Mouse (Mus musculus) ES-Bruce4 (cell line): ENCODE data around the gene Ubr3. TPM values are rescaled to one million over a fixed set of nuclear protein-coding genes. Genes with fewer than 3 reads are reported as not detected.

ENCODE experiments used
- H3K27ac ChIP-seq: 2 replicates; pipeline ENCODE4 v1.5.1; 2012; ENCODE audit warnings: low read length, inconsistent platforms; ENCODE audit not compliant: insufficient read depth
- H3K27me3 ChIP-seq: 2 replicates; pipeline ENCODE4 v1.6.1; 2012; ENCODE audit warnings: mild to moderate bottlenecking, low read length, inconsistent platforms; ENCODE audit not compliant: control insufficient read depth, poor library complexity, insufficient read depth, severe bottlenecking
- H3K36me3 ChIP-seq: 2 replicates; pipeline ENCODE4 v1.6.1; 2012; ENCODE audit warnings: inconsistent platforms, mild to moderate bottlenecking, low read length, moderate library complexity; ENCODE audit not compliant: control insufficient read depth, poor library complexity, insufficient read depth, severe bottlenecking
- H3K4me1 ChIP-seq: one replicate; pipeline ENCODE4 v1.8.1; 2011; ENCODE audit warnings: low read length; ENCODE audit not compliant: control insufficient read depth, insufficient read depth
- H3K4me3 ChIP-seq: 2 replicates; pipeline ENCODE4 v1.5.1; 2011; ENCODE audit warnings: low read depth, mild to moderate bottlenecking, low read length
- H3K9ac ChIP-seq: 2 replicates; pipeline ENCODE4 v1.6.1; 2012; ENCODE audit warnings: low read depth, mild to moderate bottlenecking, inconsistent platforms; ENCODE audit not compliant: poor library complexity, severe bottlenecking
- H3K9me3 ChIP-seq: replicated peaks from 2 replicates; pipeline ENCODE4 v1.6.1; 2012; ENCODE audit warnings: mild to moderate bottlenecking, low read length, inconsistent platforms; ENCODE audit not compliant: control insufficient read depth, poor library complexity, insufficient read depth, severe bottlenecking
- CTCF ChIP-seq: IDR thresholded peaks from one replicate; pipeline ENCODE4 v1.8.1; 2011; ENCODE audit warnings: low read depth, low read length
- EP300 ChIP-seq: IDR thresholded peaks from 2 replicates; pipeline ENCODE4 v1.6.1; 2011; ENCODE audit warnings: low read depth, low read length; ENCODE audit not compliant: insufficient read depth
- POLR2A ChIP-seq: IDR thresholded peaks from one replicate; pipeline ENCODE4 v1.8.1; 2011; ENCODE audit warnings: low read length; ENCODE audit not compliant: insufficient read depth
- polyA plus RNA-seq: library from polyadenylated mRNA; stranded (reverse); fragments of >200 nt; gene quantifications from 2 replicates; pipeline ENCODE4 v1.2.4, GENCODE M21; 2011; ENCODE audit warnings: low read depth; ENCODE audit not compliant: missing spikeins, insufficient read depth, insufficient read length

The Ubr3 gene
- polyA plus RNA-seq, 1 experiment, result 65.6 TPM

GRCm38 (mm10) chr2:69861485-69862091, 35.5 kb upstream of the Ubr3 start, which contains the start of gene Ssb:
TSS of gene Ssb (plus strand) at chr2:69861562.
- Histone ChIP-seq H3K27me3 (no peaks in the 10 kb centered on the region), H3K9me3 (no peaks in the 10 kb centered on the region), H3K4me1 (no peaks in the 10 kb centered on the region), H3K4me3 (peak within 1 kb of the TSS; percentile 98), H3K9ac (peak within 1 kb of the TSS; percentile 97), H3K36me3 (peaks cover 19% of the 10 kb centered on the region), H3K27ac (peak within 1 kb of the TSS; percentile 84)
- TF ChIP-seq CTCF (no peak), POLR2A (peak; percentile 70), EP300 (no peak)

GRCm38 (mm10) chr2:69862117-69862657, 34.9 kb upstream of the Ubr3 start:
- Histone ChIP-seq H3K9ac (peak overlapping the region; percentile 97), H3K27me3 (no peaks in the 10 kb centered on the region), H3K4me1 (no peaks in the 10 kb centered on the region), H3K36me3 (peaks cover 23% of the 10 kb centered on the region), H3K27ac (no peak overlapping the region), H3K9me3 (no peaks in the 10 kb centered on the region), H3K4me3 (peak overlapping the region; percentile 98)
- TF ChIP-seq POLR2A (no peak), EP300 (no peak), CTCF (no peak)

DNA sequence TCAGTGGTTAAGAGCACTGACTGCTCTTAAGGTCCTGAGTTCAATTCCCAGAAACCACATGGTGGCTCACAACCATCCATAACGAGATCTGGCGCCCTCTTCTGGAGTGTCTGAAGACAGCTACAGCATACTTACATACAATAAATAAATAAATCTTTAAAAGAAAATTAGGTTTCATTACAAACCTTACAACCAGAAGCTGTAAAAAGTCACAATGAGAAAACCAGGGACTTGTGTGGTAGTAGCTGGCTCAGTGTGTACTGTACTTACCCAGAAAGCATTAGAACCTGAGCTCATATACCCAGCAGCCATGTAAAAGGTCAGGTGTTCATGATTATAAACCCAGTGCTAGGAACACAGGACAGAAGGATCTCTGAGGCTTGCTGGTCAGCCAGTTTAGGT, 13.1 kb upstream of the Ubr3 start:
- Histone ChIP-seq H3K9ac (peak overlapping the region; percentile 96), H3K27ac (peak overlapping the region; percentile 79), H3K27me3 (no peaks in the 10 kb centered on the region), H3K36me3 (peaks cover 18% of the 10 kb centered on the region), H3K4me1 (no peaks in the 10 kb centered on the region), H3K9me3 (no peaks in the 10 kb centered on the region), H3K4me3 (peak overlapping the region; percentile 78)
- TF ChIP-seq EP300, result no peak
- TF ChIP-seq CTCF, result no peak
- TF ChIP-seq POLR2A, result no peak

- Histone ChIP-seq H3K27ac (peak overlapping the region; percentile 81), H3K9me3 (no peaks in the 10 kb centered on the region), H3K4me3 (peak overlapping the region; percentile 98), H3K4me1 (no peaks in the 10 kb centered on the region), H3K27me3 (no peaks in the 10 kb centered on the region), H3K9ac (peak overlapping the region; percentile 96), H3K36me3 (peaks cover 18% of the 10 kb centered on the region)
- no peak for TF ChIP-seq CTCF
- no peak for TF ChIP-seq POLR2A
- no peak for TF ChIP-seq EP300
Observed at GRCm38 (mm10) chr2:69884581-69884980, 12.5 kb upstream of the Ubr3 start.

GRCm38 (mm10) chr2:69885050-69885449, 12.0 kb upstream of the Ubr3 start:
- Histone ChIP-seq H3K9ac (peak overlapping the region; percentile 96), H3K4me3 (peak overlapping the region; percentile 98), H3K36me3 (peaks cover 13% of the 10 kb centered on the region), H3K9me3 (no peaks in the 10 kb centered on the region), H3K27me3 (no peaks in the 10 kb centered on the region), H3K4me1 (no peaks in the 10 kb centered on the region), H3K27ac (peak overlapping the region; percentile 45; the same call in 1 of the 2 replicates)
- TF ChIP-seq CTCF (no peak), EP300 (no peak), POLR2A (no peak)

GRCm38 (mm10) chr2:69885451-69886305, 11.4 kb upstream of the Ubr3 start, which contains the start of gene Mettl5:
TSS of gene Mettl5 (minus strand) at chr2:69885615.
- TF ChIP-seq POLR2A, result peak; percentile 76
- peak; percentile 20 for TF ChIP-seq CTCF
- 0 out of 2 replicates have a peak, but pooled peaks have one; percentile 45 for TF ChIP-seq EP300
- Histone ChIP-seq H3K27ac (peak within 1 kb of the TSS; percentile 81), H3K4me3 (peak within 1 kb of the TSS; percentile 98), H3K36me3 (peaks cover 10% of the 10 kb centered on the region), H3K9ac (peak within 1 kb of the TSS; percentile 96), H3K9me3 (no peaks in the 10 kb centered on the region), H3K27me3 (no peaks in the 10 kb centered on the region), H3K4me1 (no peaks in the 10 kb centered on the region)
